Mouse (Mus musculus): ENCODE data around the gene Psg19. TPM values are rescaled to one million over a fixed set of nuclear protein-coding genes. Genes with fewer than 3 reads are reported as not detected.
"Not testable (repeated sequence)": the region's sequence is repeated elsewhere in the genome, so short reads cannot be mapped to it uniquely, and the experiment has no call there.

Psg19 gene
- polyA plus RNA-seq, 1 experiment from 2014 or later = not detected

DNA sequence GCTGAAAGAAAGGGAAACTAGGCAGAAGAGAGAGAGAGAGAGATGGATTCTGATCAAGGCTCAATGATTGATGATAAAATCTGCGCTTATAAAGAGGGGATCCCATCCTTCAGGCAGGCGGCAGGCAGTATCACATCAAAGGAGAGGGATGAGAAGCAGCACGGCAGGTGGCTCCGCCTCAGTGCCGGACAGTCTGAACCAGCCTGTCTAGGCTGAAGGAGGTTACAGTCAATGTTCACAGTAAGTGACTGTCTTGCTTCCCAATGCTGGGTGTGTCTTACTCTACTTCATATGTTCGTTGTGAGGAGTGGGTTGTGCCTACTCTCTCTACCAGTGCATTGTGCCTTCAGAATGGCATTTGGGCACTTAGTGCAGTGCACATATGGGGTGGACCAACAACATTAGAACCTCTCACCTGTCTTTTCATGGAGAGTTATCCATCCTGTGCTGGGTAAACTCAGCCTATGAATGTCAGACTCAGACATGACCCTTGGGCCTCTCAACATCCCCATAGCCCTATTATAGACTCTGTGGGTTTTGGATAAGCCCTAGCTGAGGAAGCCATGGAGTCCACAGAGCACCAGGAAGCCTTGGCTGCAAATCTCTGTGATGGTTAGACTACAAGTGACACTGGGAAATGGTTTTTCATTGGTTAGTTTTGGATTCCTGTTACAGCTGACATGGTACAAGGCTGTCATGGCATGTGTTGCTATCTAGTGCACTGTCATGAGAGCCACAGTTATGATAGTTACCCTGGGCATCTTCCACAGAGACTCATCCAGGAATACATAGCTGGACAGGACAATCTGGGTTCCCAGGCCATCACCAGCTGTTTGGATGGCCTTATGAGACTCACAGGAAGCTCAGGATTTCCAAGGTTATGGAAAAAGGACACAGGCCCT is 49.1 kb downstream of the Psg19 start:
- Histone ChIP-seq H3K9ac (replicated peaks) (no peak overlapping the region), H3K36me3 (replicated peaks; ENCODE audit: insufficient read depth, low read length) (no peaks in the 10 kb centered on the region), H3K9me3 (ENCODE audit: low read length) (no peaks in the 10 kb centered on the region), H3K4me3 (ENCODE audit: low read depth, low read length) (no peak overlapping the region), H3K27ac (ENCODE audit: low read depth) (no peak overlapping the region), H3K27me3 (ENCODE audit: insufficient read depth, low read length) (no peaks in the 10 kb centered on the region), H3K4me2 (ENCODE audit: low read depth, low read length) (no peak overlapping the region), H3K4me1 (ENCODE audit: insufficient read depth) (no peaks in the 10 kb centered on the region)
- no peak for DNase-seq
- no peak for ATAC-seq
- 41% methylated on average over 6 of the region's 6 CpGs for WGBS (ENCODE audit: insufficient replicate concordance)
- TF ChIP-seq CTCF (IDR thresholded peaks at IDR 0.05; ENCODE audit: low read depth) (no peak), EP300 (IDR thresholded peaks at IDR 0.05; ENCODE audit: low read depth) (no peak)

DNA sequence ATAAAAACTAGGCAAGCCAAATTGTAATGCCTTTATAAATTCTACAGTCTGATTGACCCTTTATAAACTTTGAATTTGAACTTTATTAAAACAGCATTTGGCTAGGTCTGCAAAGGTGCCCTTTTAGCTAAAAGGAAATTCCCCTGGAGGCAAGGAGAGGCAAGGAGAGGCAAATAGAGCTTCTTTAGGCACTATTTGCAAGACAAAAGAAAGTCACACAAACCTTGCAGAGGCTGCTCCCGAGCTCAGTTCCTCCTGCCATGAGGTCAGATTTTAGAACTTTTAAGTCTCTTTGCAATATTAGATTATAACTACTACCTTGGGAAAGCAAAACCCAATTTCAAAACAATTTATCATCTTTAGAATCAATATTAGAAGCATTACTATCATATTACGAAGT is 50.9 kb downstream of the Psg19 start:
- not testable (repeated sequence) for ATAC-seq; H3K4me1 ChIP-seq (ENCODE audit: insufficient read depth); H3K27ac ChIP-seq (ENCODE audit: low read depth); DNase-seq; H3K4me2 ChIP-seq (ENCODE audit: low read depth, low read length); H3K9me3 ChIP-seq (ENCODE audit: low read length); H3K4me3 ChIP-seq (ENCODE audit: low read depth, low read length); H3K27me3 ChIP-seq (ENCODE audit: insufficient read depth, low read length); H3K36me3 ChIP-seq (replicated peaks; ENCODE audit: insufficient read depth, low read length); H3K9ac ChIP-seq (replicated peaks)
- 57% methylated on average over 2 of the region's 2 CpGs for WGBS (ENCODE audit: insufficient replicate concordance)

DNA sequence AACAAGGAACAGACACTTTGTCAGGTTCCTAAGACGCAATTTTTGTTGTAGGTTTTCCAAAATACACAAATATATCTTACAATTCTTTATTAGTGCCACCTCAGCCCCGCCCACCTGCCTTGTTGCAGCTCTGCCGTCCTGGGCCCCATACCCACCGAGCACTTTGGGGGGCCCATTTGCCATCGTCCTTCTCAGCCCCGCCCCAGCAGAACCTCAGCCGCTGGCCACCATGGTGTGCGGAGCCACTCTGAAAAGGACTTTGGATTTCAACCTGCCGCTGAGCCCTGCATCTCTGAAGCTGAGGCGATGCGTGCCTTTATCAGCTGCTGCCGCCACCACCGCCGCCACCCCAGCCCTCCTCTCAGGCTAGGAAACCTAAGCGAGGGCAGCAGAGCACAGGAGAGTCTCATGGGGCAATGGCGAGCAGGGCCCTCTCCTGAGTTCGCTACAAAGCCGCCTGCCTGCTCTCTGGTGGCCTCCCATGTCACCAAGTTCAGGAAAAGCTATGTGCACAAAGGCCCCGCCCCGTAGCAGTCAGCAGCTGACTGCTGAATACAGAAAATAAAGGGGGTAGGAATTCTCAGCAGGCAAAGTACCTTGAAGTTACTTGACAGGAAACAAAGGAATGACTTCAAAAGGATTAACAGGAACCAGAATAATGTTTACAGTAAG is 52.0 kb downstream of the Psg19 start:
- H3K27me3 ChIP-seq (ENCODE audit: insufficient read depth, low read length) = no peaks in the 10 kb centered on the region
- DNase-seq (no peak), ATAC-seq (no peak)
- H3K36me3 ChIP-seq (replicated peaks; ENCODE audit: insufficient read depth, low read length) = no peaks in the 10 kb centered on the region
- no peak overlapping the region for H3K27ac ChIP-seq (ENCODE audit: low read depth)
- WGBS (ENCODE audit: insufficient replicate concordance) = 18% methylated on average over 20 of the region's 20 CpGs
- TF ChIP-seq EP300 (IDR thresholded peaks at IDR 0.05; ENCODE audit: low read depth) = no peak
- no peak for TF ChIP-seq CTCF (IDR thresholded peaks at IDR 0.05; ENCODE audit: low read depth)
- H3K4me1 ChIP-seq (ENCODE audit: insufficient read depth) = no peaks in the 10 kb centered on the region
- H3K4me3 ChIP-seq (ENCODE audit: low read depth, low read length) = no peak overlapping the region
- peak overlapping the region; percentile 32; the same call in 1 of the 2 replicates for H3K4me2 ChIP-seq (ENCODE audit: low read depth, low read length)
- H3K9me3 ChIP-seq (ENCODE audit: low read length) = no peaks in the 10 kb centered on the region
- no peak overlapping the region for H3K9ac ChIP-seq (replicated peaks)

Other genes with a start within 250 kb of the Psg19 start
- not detected in 2 replicates for gene Psg27, start 231.2 kb downstream of the Psg19 start, polyA plus RNA-seq (2015; fragmentation: Nextera tagmentation; extraction: Ambion mirVana)
- gene Psg23, start 182.0 kb downstream of the Psg19 start, polyA plus RNA-seq (2015; fragmentation: Nextera tagmentation; extraction: Ambion mirVana) = not detected in 2 replicates
- gene Psg21, start 141.8 kb downstream of the Psg19 start, polyA plus RNA-seq (2015; fragmentation: Nextera tagmentation; extraction: Ambion mirVana) = not detected in 2 replicates
- gene Psg20, start 112.3 kb downstream of the Psg19 start, polyA plus RNA-seq (2015; fragmentation: Nextera tagmentation; extraction: Ambion mirVana) = not detected in 2 replicates
- 0.23 and 0.33 TPM in 2 replicates for gene Psg22, start 80.4 kb downstream of the Psg19 start, polyA plus RNA-seq (2015; fragmentation: Nextera tagmentation; extraction: Ambion mirVana)
- gene Psg17, start 23.1 kb upstream of the Psg19 start, polyA plus RNA-seq (2015; fragmentation: Nextera tagmentation; extraction: Ambion mirVana) = not detected in 2 replicates
- gene Mill2, start 41.4 kb upstream of the Psg19 start, polyA plus RNA-seq (2015; fragmentation: Nextera tagmentation; extraction: Ambion mirVana) = 0.17 and 0.36 TPM in 2 replicates
- 118 and 119 TPM in 2 replicates for gene Pglyrp1, start 72.8 kb upstream of the Psg19 start, polyA plus RNA-seq (2015; fragmentation: Nextera tagmentation; extraction: Ambion mirVana)
- 5.6 and 7.5 TPM in 2 replicates for gene Ccdc61, start 111.9 kb upstream of the Psg19 start, polyA plus RNA-seq (2015; fragmentation: Nextera tagmentation; extraction: Ambion mirVana)
- gene Nova2, start 127.4 kb upstream of the Psg19 start, polyA plus RNA-seq (2015; fragmentation: Nextera tagmentation; extraction: Ambion mirVana) = 0.08 and 0.12 TPM in 2 replicates
- not detected in 2 replicates for gene Nanos2, start 188.9 kb upstream of the Psg19 start, polyA plus RNA-seq (2015; fragmentation: Nextera tagmentation; extraction: Ambion mirVana)
- 0.39 and 0.55 TPM in 2 replicates for gene Mypop, start 192.7 kb upstream of the Psg19 start, polyA plus RNA-seq (2015; fragmentation: Nextera tagmentation; extraction: Ambion mirVana)
- 6.3 and 8.8 TPM in 2 replicates for gene Irf2bp1, start 205.5 kb upstream of the Psg19 start, polyA plus RNA-seq (2015; fragmentation: Nextera tagmentation; extraction: Ambion mirVana)
- 61.0 and 84.0 TPM in 2 replicates for gene Foxa3, start 225.0 kb upstream of the Psg19 start, polyA plus RNA-seq (2015; fragmentation: Nextera tagmentation; extraction: Ambion mirVana)
- gene Sympk, start 225.9 kb upstream of the Psg19 start, polyA plus RNA-seq (2015; fragmentation: Nextera tagmentation; extraction: Ambion mirVana) = 6.9 and 7.1 TPM in 2 replicates